Mouse (Mus musculus): Measurements from ENCODE around the gene Map2. TPM values are rescaled to one million over a fixed set of nuclear protein-coding genes. Genes with fewer than 3 reads are reported as not detected.

Map2 gene
- polyA plus RNA-seq, 1 experiment = 8.7 TPM

- TF ChIP-seq POLR2A (IDR thresholded peaks at IDR 0.05; ENCODE audit: borderline replicate concordance, extremely low read depth, low read depth, low read length) = no peak
- no peak for TF ChIP-seq CTCF (IDR thresholded peaks at IDR 0.05; ENCODE audit: insufficient read depth, low read length)
- WGBS = 89% methylated on average over 13 of the region's 13 CpGs
- Histone ChIP-seq H3K4me1 (ENCODE audit: control insufficient read depth, insufficient read depth, low read length) (no peaks in the 10 kb centered on the region), H3K4me3 (replicated peaks; ENCODE audit: extremely low read depth, low read depth, low read length) (no peak overlapping the region)
- DNase-seq = no peak
Observed at GRCm38 (mm10) chr1:66195040-66195726, 20.1 kb downstream of the Map2 start.

GRCm38 (mm10) chr1:66196240-66196639, 21.2 kb downstream of the Map2 start:
- H3K4me3 ChIP-seq (replicated peaks; ENCODE audit: extremely low read depth, low read depth, low read length) = no peak overlapping the region
- no peak for TF ChIP-seq CTCF (IDR thresholded peaks at IDR 0.05; ENCODE audit: insufficient read depth, low read length)
- no peak for TF ChIP-seq POLR2A (IDR thresholded peaks at IDR 0.05; ENCODE audit: borderline replicate concordance, extremely low read depth, low read depth, low read length)
- 80% methylated on average over 4 of the region's 4 CpGs for WGBS
- H3K4me1 ChIP-seq (ENCODE audit: control insufficient read depth, insufficient read depth, low read length) = no peaks in the 10 kb centered on the region
- no peak for DNase-seq

- WGBS = 78% methylated on average over 4 of the region's 4 CpGs
- Histone ChIP-seq H3K4me3 (replicated peaks; ENCODE audit: extremely low read depth, low read depth, low read length) (no peak overlapping the region), H3K4me1 (ENCODE audit: control insufficient read depth, insufficient read depth, low read length) (no peaks in the 10 kb centered on the region)
- DNase-seq = no peak
- TF ChIP-seq CTCF (IDR thresholded peaks at IDR 0.05; ENCODE audit: insufficient read depth, low read length) = no peak
- TF ChIP-seq POLR2A (IDR thresholded peaks at IDR 0.05; ENCODE audit: borderline replicate concordance, extremely low read depth, low read depth, low read length) = no peak
Observed at GRCm38 (mm10) chr1:66196716-66197115, 21.6 kb downstream of the Map2 start.

GRCm38 (mm10) chr1:66205517-66205916, 30.4 kb downstream of the Map2 start:
- DNase-seq = no peak
- 89% methylated on average over 2 of the region's 2 CpGs for WGBS
- H3K4me1 ChIP-seq (ENCODE audit: control insufficient read depth, insufficient read depth, low read length) = no peaks in the 10 kb centered on the region
- H3K4me3 ChIP-seq (replicated peaks; ENCODE audit: extremely low read depth, low read depth, low read length) = no peak overlapping the region
- TF ChIP-seq CTCF (IDR thresholded peaks at IDR 0.05; ENCODE audit: insufficient read depth, low read length) (no peak), POLR2A (IDR thresholded peaks at IDR 0.05; ENCODE audit: borderline replicate concordance, extremely low read depth, low read depth, low read length) (no peak)

- TF ChIP-seq POLR2A (IDR thresholded peaks at IDR 0.05; ENCODE audit: borderline replicate concordance, extremely low read depth, low read depth, low read length) (no peak), CTCF (IDR thresholded peaks at IDR 0.05; ENCODE audit: insufficient read depth, low read length) (no peak)
- no peaks in the 10 kb centered on the region for H3K4me1 ChIP-seq (ENCODE audit: control insufficient read depth, insufficient read depth, low read length)
- no peak overlapping the region for H3K4me3 ChIP-seq (replicated peaks; ENCODE audit: extremely low read depth, low read depth, low read length)
- no peak for DNase-seq
- WGBS = 71% methylated on average over 3 of the region's 3 CpGs
Observed at GRCm38 (mm10) chr1:66206904-66207303, 31.8 kb downstream of the Map2 start.

GRCm38 (mm10) chr1:66211074-66211791, 36.2 kb downstream of the Map2 start:
- Histone ChIP-seq H3K4me1 (ENCODE audit: control insufficient read depth, insufficient read depth, low read length) (no peaks in the 10 kb centered on the region), H3K4me3 (replicated peaks; ENCODE audit: extremely low read depth, low read depth, low read length) (no peak overlapping the region)
- DNase-seq = no peak
- WGBS = 69% methylated on average over 7 of the region's 7 CpGs
- TF ChIP-seq CTCF (IDR thresholded peaks at IDR 0.05; ENCODE audit: insufficient read depth, low read length) = no peak
- no peak for TF ChIP-seq POLR2A (IDR thresholded peaks at IDR 0.05; ENCODE audit: borderline replicate concordance, extremely low read depth, low read depth, low read length)

- Histone ChIP-seq H3K4me3 (replicated peaks; ENCODE audit: extremely low read depth, low read depth, low read length) (no peak overlapping the region), H3K4me1 (ENCODE audit: control insufficient read depth, insufficient read depth, low read length) (no peaks in the 10 kb centered on the region)
- TF ChIP-seq CTCF (IDR thresholded peaks at IDR 0.05; ENCODE audit: insufficient read depth, low read length) = no peak
- no peak for TF ChIP-seq POLR2A (IDR thresholded peaks at IDR 0.05; ENCODE audit: borderline replicate concordance, extremely low read depth, low read depth, low read length)
- no peak for DNase-seq
- 58% methylated on average over 4 of the region's 4 CpGs for WGBS
Observed at GRCm38 (mm10) chr1:66221497-66221896, 46.4 kb downstream of the Map2 start.

- no peaks in the 10 kb centered on the region for H3K4me1 ChIP-seq (ENCODE audit: control insufficient read depth, insufficient read depth, low read length)
- DNase-seq = no peak
- no peak for TF ChIP-seq POLR2A (IDR thresholded peaks at IDR 0.05; ENCODE audit: borderline replicate concordance, extremely low read depth, low read depth, low read length)
- TF ChIP-seq CTCF (IDR thresholded peaks at IDR 0.05; ENCODE audit: insufficient read depth, low read length) = no peak
- no peak overlapping the region for H3K4me3 ChIP-seq (replicated peaks; ENCODE audit: extremely low read depth, low read depth, low read length)
- 38% methylated on average over 1 of the region's 1 CpGs for WGBS
Observed at GRCm38 (mm10) chr1:66223331-66223730, 48.3 kb downstream of the Map2 start.

GRCm38 (mm10) chr1:66226372-66227368, 51.6 kb downstream of the Map2 start:
- Histone ChIP-seq H3K4me1 (ENCODE audit: control insufficient read depth, insufficient read depth, low read length) (no peaks in the 10 kb centered on the region), H3K4me3 (replicated peaks; ENCODE audit: extremely low read depth, low read depth, low read length) (no peak overlapping the region)
- no peak for TF ChIP-seq CTCF (IDR thresholded peaks at IDR 0.05; ENCODE audit: insufficient read depth, low read length)
- TF ChIP-seq POLR2A (IDR thresholded peaks at IDR 0.05; ENCODE audit: borderline replicate concordance, extremely low read depth, low read depth, low read length) = no peak
- WGBS = 49% methylated on average over 7 of the region's 7 CpGs
- DNase-seq = no peak

Measured in lung, adult 2 months (tissue).